Mouse (Mus musculus): ENCODE measurements at regions not wholly inside any gene's neighbourhood (a gene's known extent, or its start where the extent isn't known, plus 50 kb on each side); places are given as distances from the start of the nearest gene placed in this dataset.
A peak's percentile ranks its signal among the peaks of the same experiment; 100 is the strongest.

DNA sequence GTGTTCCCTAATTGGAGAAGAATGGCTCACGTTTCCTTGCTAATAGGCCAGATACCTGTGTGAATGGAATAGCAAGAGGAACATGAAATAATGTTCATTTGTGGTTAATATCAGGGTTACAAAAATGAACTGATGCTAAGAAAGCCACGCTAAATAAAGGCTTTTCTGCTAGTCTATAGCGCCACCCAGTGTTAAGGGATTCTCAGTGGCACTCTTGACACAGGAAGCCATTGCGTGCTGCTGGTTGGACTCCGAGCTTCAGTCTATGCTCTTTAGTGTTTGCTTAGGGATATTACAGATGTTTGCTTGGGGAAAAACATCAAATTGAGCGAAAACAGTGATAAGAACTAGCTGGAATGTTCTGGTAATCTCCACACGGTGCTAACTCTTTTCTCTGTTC, 1008.3 kb downstream of the Tecrl start:
- no peak for TF ChIP-seq FOSL1 (IDR thresholded peaks at IDR 0.05; ENCODE audit: insufficient read depth, low read length, poor library complexity, severe bottlenecking)
- no peak for TF ChIP-seq USF1 (IDR thresholded peaks at IDR 0.05; ENCODE audit: low read depth)
- TF ChIP-seq CTCF (IDR thresholded peaks at IDR 0.05; ENCODE audit: control insufficient read depth, insufficient read depth, insufficient read length): peak; percentile 45
- no peak for TF ChIP-seq MAX (IDR thresholded peaks at IDR 0.05)

Data from C2C12 (cell line).